Mouse (Mus musculus) limb, embryonic 11.5 days (tissue): ENCODE measurements around the gene Slit3. TPM values are rescaled to one million over a fixed set of nuclear protein-coding genes. Genes with fewer than 3 reads are reported as not detected.

Experiments used
- ATAC-seq: fragments of 200-750 bp; cut with Nextera tagmentation; 2 replicates; pipeline ENCODE4 v1.8.0; 2017; ENCODE audit warnings: low read depth; ENCODE audit not compliant: insufficient number of reproducible peaks, low FRiP score, low TSS enrichment
- DNase-seq: peaks from one replicate; pipeline ENCODE4 v3.0.0-alpha.2; 2015; ENCODE audit warnings: low spot score
- H3K27ac ChIP-seq: fragments of 300-500 bp; sonication (generic); replicated peaks from 2 replicates; pipeline ENCODE4 v1.5.1; 2014; ENCODE audit warnings: low read depth, mild to moderate bottlenecking, low read length
- H3K27me3 ChIP-seq: fragments of 300-500 bp; sonication (generic); 2 replicates; pipeline ENCODE4 v1.6.1; 2014; ENCODE audit warnings: mild to moderate bottlenecking, low read length, mixed read lengths; ENCODE audit not compliant: control insufficient read depth, insufficient read depth
- H3K36me3 ChIP-seq: fragments of 300-500 bp; sonication (generic); 2 replicates; pipeline ENCODE4 v1.6.1; 2014; ENCODE audit warnings: mild to moderate bottlenecking, low read length, moderate library complexity, mixed read lengths; ENCODE audit not compliant: control insufficient read depth, insufficient read depth
- H3K4me1 ChIP-seq: fragments of 300-500 bp; sonication (generic); 2 replicates; pipeline ENCODE4 v1.6.1; 2014; ENCODE audit warnings: low read length, mixed read lengths; ENCODE audit not compliant: control insufficient read depth, insufficient read depth
- H3K4me2 ChIP-seq: fragments of 300-500 bp; sonication (generic); 2 replicates; pipeline ENCODE4 v1.6.1; 2014; ENCODE audit warnings: low read depth, mild to moderate bottlenecking, moderate library complexity; ENCODE audit not compliant: severe bottlenecking
- H3K4me3 ChIP-seq: fragments of 300-500 bp; sonication (generic); 2 replicates; pipeline ENCODE4 v1.5.1; 2014; ENCODE audit warnings: low read depth, low read length
- H3K9ac ChIP-seq: fragments of 300-500 bp; sonication (generic); 2 replicates; pipeline ENCODE4 v1.6.1; 2014; ENCODE audit warnings: mild to moderate bottlenecking, low read length
- H3K9me3 ChIP-seq: fragments of 300-500 bp; sonication (generic); 2 replicates; pipeline ENCODE4 v1.6.1; 2016; ENCODE audit warnings: low read length; ENCODE audit not compliant: control insufficient read depth
- WGBS: fragments of 180-500 bp; shearing (Covaris S2); extraction: QIAGEN DNeasy Blood & Tissue Kit; methylation state at CpG from one replicate; pipeline ENCODE4 v1.1.7; 2014; 5-methylcytosine and 5-hydroxymethylcytosine counted together
- polyA plus RNA-seq: library from polyadenylated mRNA; unstranded; fragments of >200 nt; fragmentation: Nextera tagmentation; extraction: Ambion mirVana; gene quantifications from 2 replicates; pipeline ENCODE4 v1.2.1, GENCODE M21; 2014

The Slit3 gene
- polyA plus RNA-seq, 1 experiment from 2014 or later = 30.6 TPM

- DNase-seq = no peak
- Histone ChIP-seq H3K27ac (no peak overlapping the region), H3K36me3 (no peaks in the 10 kb centered on the region), H3K4me2 (no peak overlapping the region), H3K4me1 (peaks cover 19% of the 10 kb centered on the region), H3K27me3 (no peaks in the 10 kb centered on the region), H3K9me3 (no peaks in the 10 kb centered on the region), H3K4me3 (no peak overlapping the region), H3K9ac (no peak overlapping the region)
- no peak for ATAC-seq
- 64% methylated on average over 5 of the region's 5 CpGs for WGBS
Observed at GRCm38 (mm10) chr11:35297319-35297718, 176.3 kb downstream of the Slit3 start.

GRCm38 (mm10) chr11:35298526-35298925 lies 177.5 kb downstream of the Slit3 start:
- Histone ChIP-seq H3K4me3 (no peak overlapping the region), H3K36me3 (no peaks in the 10 kb centered on the region), H3K27me3 (no peaks in the 10 kb centered on the region), H3K9me3 (no peaks in the 10 kb centered on the region), H3K4me2 (no peak overlapping the region), H3K27ac (no peak overlapping the region), H3K9ac (no peak overlapping the region), H3K4me1 (peaks cover 14% of the 10 kb centered on the region)
- ATAC-seq = no peak
- no peak for DNase-seq
- 98% methylated on average over 2 of the region's 2 CpGs for WGBS

- DNase-seq (no peak), ATAC-seq (no peak)
- Histone ChIP-seq H3K9ac (no peak overlapping the region), H3K36me3 (no peaks in the 10 kb centered on the region), H3K27me3 (no peaks in the 10 kb centered on the region), H3K4me3 (no peak overlapping the region), H3K4me2 (no peak overlapping the region), H3K27ac (no peak overlapping the region), H3K4me1 (peaks cover 1% of the 10 kb centered on the region), H3K9me3 (no peaks in the 10 kb centered on the region)
- 65% methylated on average over 7 of the region's 7 CpGs for WGBS
Observed at GRCm38 (mm10) chr11:35299857-35300375, 178.9 kb downstream of the Slit3 start.

- H3K4me1 ChIP-seq = 0 out of 2 replicates have a peak, but pooled peaks cover 5% of the 10 kb centered on the region
- H3K9ac ChIP-seq = no peak overlapping the region
- no peaks in the 10 kb centered on the region for H3K9me3 ChIP-seq
- H3K36me3 ChIP-seq = no peaks in the 10 kb centered on the region
- H3K27me3 ChIP-seq = no peaks in the 10 kb centered on the region
- H3K4me3 ChIP-seq = no peak overlapping the region
- 86% methylated on average over 5 of the region's 5 CpGs for WGBS
- DNase-seq (no peak), ATAC-seq (no peak)
- no peak overlapping the region for H3K4me2 ChIP-seq
- H3K27ac ChIP-seq = no peak overlapping the region
Observed at GRCm38 (mm10) chr11:35302272-35302671, 181.2 kb downstream of the Slit3 start.

GRCm38 (mm10) chr11:35304216-35304975 lies 183.4 kb downstream of the Slit3 start:
- DNase-seq (no peak), ATAC-seq (no peak)
- H3K4me1 ChIP-seq = 0 out of 2 replicates have a peak, but pooled peaks cover 5% of the 10 kb centered on the region
- WGBS = 91% methylated on average over 8 of the region's 8 CpGs
- no peaks in the 10 kb centered on the region; the same call in 1 of the 2 replicates for H3K9me3 ChIP-seq
- no peak overlapping the region for H3K27ac ChIP-seq
- H3K9ac ChIP-seq = no peak overlapping the region
- no peaks in the 10 kb centered on the region for H3K36me3 ChIP-seq
- H3K4me2 ChIP-seq = no peak overlapping the region
- no peak overlapping the region for H3K4me3 ChIP-seq
- no peaks in the 10 kb centered on the region for H3K27me3 ChIP-seq

GRCm38 (mm10) chr11:35305111-35305510 lies 184.1 kb downstream of the Slit3 start:
- 39% methylated on average over 5 of the region's 5 CpGs for WGBS
- H3K27ac ChIP-seq = no peak overlapping the region
- H3K9ac ChIP-seq = no peak overlapping the region
- DNase-seq = no peak
- ATAC-seq = no peak
- no peak overlapping the region for H3K4me3 ChIP-seq
- H3K36me3 ChIP-seq = no peaks in the 10 kb centered on the region
- H3K27me3 ChIP-seq = no peaks in the 10 kb centered on the region
- no peak overlapping the region for H3K4me2 ChIP-seq
- 0 out of 2 replicates have a peak, but pooled peaks cover 5% of the 10 kb centered on the region for H3K4me1 ChIP-seq
- H3K9me3 ChIP-seq = no peaks in the 10 kb centered on the region; the same call in 1 of the 2 replicates

- 0 out of 2 replicates have a peak, but pooled peaks cover 5% of the 10 kb centered on the region for H3K4me1 ChIP-seq
- 98% methylated on average over 3 of the region's 3 CpGs for WGBS
- H3K9me3 ChIP-seq = no peaks in the 10 kb centered on the region; the same call in 1 of the 2 replicates
- no peak overlapping the region for H3K27ac ChIP-seq
- H3K4me2 ChIP-seq = no peak overlapping the region
- no peak for ATAC-seq
- H3K4me3 ChIP-seq = no peak overlapping the region
- no peaks in the 10 kb centered on the region for H3K36me3 ChIP-seq
- H3K9ac ChIP-seq = no peak overlapping the region
- no peaks in the 10 kb centered on the region for H3K27me3 ChIP-seq
- no peak for DNase-seq
Observed at GRCm38 (mm10) chr11:35305910-35306309, 184.9 kb downstream of the Slit3 start.

GRCm38 (mm10) chr11:35306922-35307321 lies 185.9 kb downstream of the Slit3 start:
- 89% methylated on average over 5 of the region's 5 CpGs for WGBS
- no peak for DNase-seq
- Histone ChIP-seq H3K4me2 (no peak overlapping the region), H3K27ac (no peak overlapping the region), H3K9me3 (no peaks in the 10 kb centered on the region; the same call in 1 of the 2 replicates), H3K4me1 (0 out of 2 replicates have a peak, but pooled peaks cover 5% of the 10 kb centered on the region), H3K9ac (no peak overlapping the region), H3K4me3 (no peak overlapping the region), H3K36me3 (no peaks in the 10 kb centered on the region), H3K27me3 (no peaks in the 10 kb centered on the region)
- no peak for ATAC-seq
